Mouse (Mus musculus): ENCODE measurements around the gene Rinl. TPM values are rescaled to one million over a fixed set of nuclear protein-coding genes. Genes with fewer than 3 reads are reported as not detected.

The Rinl gene
- polyA plus RNA-seq, 1 experiment from 2014 or later, result 2.7 TPM

GRCm38 (mm10) chr7:28817957-28818356 lies 29.2 kb downstream of the Rinl start:
- Histone ChIP-seq H3K4me2 (replicated peaks) (0 out of 2 replicates have a peak overlapping the region, but pooled peaks have one; percentile 5), H3K36me3 (replicated peaks; ENCODE audit: control insufficient read depth, insufficient read depth) (peaks cover 100% of the 10 kb centered on the region), H3K9me3 (ENCODE audit: control insufficient read depth, low read length) (no peaks in the 10 kb centered on the region), H3K9ac (no peak overlapping the region), H3K27ac (no peak overlapping the region), H3K4me3 (replicated peaks; ENCODE audit: low read length) (no peak overlapping the region), H3K27me3 (ENCODE audit: control insufficient read depth, insufficient read depth, low read length) (no peaks in the 10 kb centered on the region), H3K4me1 (replicated peaks; ENCODE audit: control insufficient read depth, insufficient read depth, low read length) (peaks cover 8% of the 10 kb centered on the region; the same call in 1 of the 2 replicates)
- no peak for ATAC-seq (ENCODE audit: low FRiP score)
- 89% methylated on average over 4 of the region's 4 CpGs for WGBS
- DNase-seq (ENCODE audit: low spot score), result no peak

DNA sequence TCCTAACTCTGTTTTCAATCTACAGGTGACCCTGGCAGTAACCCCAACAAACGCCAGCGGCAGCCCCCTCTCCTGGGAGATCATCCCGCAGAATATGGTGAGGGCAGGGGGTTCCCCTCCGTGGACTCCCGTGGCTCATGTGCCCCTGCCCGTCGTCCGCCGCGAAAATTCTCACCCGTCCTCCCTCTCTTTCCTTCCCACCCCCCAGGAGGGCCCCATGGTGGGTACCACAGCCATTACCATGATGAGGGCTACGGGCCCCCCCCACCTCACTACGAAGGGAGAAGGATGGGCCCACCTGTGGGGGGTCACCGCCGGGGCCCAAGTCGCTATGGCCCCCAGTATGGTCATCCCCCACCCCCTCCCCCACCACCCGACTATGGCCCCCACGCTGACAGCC lies 29.7 kb downstream of the Rinl start:
- H3K36me3 ChIP-seq (replicated peaks; ENCODE audit: control insufficient read depth, insufficient read depth), result peaks cover 100% of the 10 kb centered on the region
- H3K27ac ChIP-seq, result no peak overlapping the region
- no peak overlapping the region for H3K4me3 ChIP-seq (replicated peaks; ENCODE audit: low read length)
- no peak overlapping the region for H3K4me2 ChIP-seq (replicated peaks)
- ATAC-seq (ENCODE audit: low FRiP score) (no peak), DNase-seq (ENCODE audit: low spot score) (no peak)
- 81% methylated on average over 18 of the region's 18 CpGs for WGBS
- H3K9me3 ChIP-seq (ENCODE audit: control insufficient read depth, low read length), result no peaks in the 10 kb centered on the region
- H3K9ac ChIP-seq, result no peak overlapping the region
- no peaks in the 10 kb centered on the region for H3K27me3 ChIP-seq (ENCODE audit: control insufficient read depth, insufficient read depth, low read length)
- H3K4me1 ChIP-seq (replicated peaks; ENCODE audit: control insufficient read depth, insufficient read depth, low read length), result peaks cover 7% of the 10 kb centered on the region; the same call in 1 of the 2 replicates

- Histone ChIP-seq H3K4me2 (replicated peaks) (no peak overlapping the region), H3K4me3 (replicated peaks; ENCODE audit: low read length) (no peak overlapping the region), H3K36me3 (replicated peaks; ENCODE audit: control insufficient read depth, insufficient read depth) (peaks cover 96% of the 10 kb centered on the region), H3K27me3 (ENCODE audit: control insufficient read depth, insufficient read depth, low read length) (no peaks in the 10 kb centered on the region), H3K4me1 (replicated peaks; ENCODE audit: control insufficient read depth, insufficient read depth, low read length) (peaks cover 7% of the 10 kb centered on the region; the same call in 1 of the 2 replicates), H3K9ac (no peak overlapping the region), H3K27ac (no peak overlapping the region), H3K9me3 (ENCODE audit: control insufficient read depth, low read length) (no peaks in the 10 kb centered on the region)
- DNase-seq (ENCODE audit: low spot score) (no peak), ATAC-seq (ENCODE audit: low FRiP score) (no peak)
- WGBS, result 90% methylated on average over 4 of the region's 4 CpGs
Measured at GRCm38 (mm10) chr7:28818861-28819452, 30.2 kb downstream of the Rinl start.

DNA sequence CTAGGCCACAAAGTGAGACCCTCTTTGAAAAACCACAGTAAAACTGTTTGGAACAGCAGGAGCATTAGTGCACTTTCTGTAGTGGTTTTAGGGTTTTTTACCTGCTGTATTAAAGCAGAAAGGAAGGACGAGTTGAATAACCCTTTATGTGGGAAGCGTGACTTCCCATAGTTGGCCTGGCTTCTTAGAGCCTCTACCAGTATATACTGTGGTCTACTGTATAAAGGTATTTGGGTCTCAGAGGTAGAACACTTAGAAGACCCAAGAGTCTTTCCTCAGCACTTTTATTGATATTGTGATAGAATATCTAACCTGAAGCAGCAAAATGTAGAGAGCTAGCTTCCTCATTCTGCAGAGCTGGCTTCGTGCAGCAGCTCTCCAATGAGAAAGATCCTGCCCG lies 30.8 kb downstream of the Rinl start:
- no peak overlapping the region for H3K27ac ChIP-seq
- H3K9ac ChIP-seq, result no peak overlapping the region
- peaks cover 8% of the 10 kb centered on the region; the same call in 1 of the 2 replicates for H3K4me1 ChIP-seq (replicated peaks; ENCODE audit: control insufficient read depth, insufficient read depth, low read length)
- H3K9me3 ChIP-seq (ENCODE audit: control insufficient read depth, low read length), result no peaks in the 10 kb centered on the region
- H3K4me3 ChIP-seq (replicated peaks; ENCODE audit: low read length), result no peak overlapping the region
- no peak overlapping the region for H3K4me2 ChIP-seq (replicated peaks)
- H3K36me3 ChIP-seq (replicated peaks; ENCODE audit: control insufficient read depth, insufficient read depth), result peaks cover 90% of the 10 kb centered on the region
- H3K27me3 ChIP-seq (ENCODE audit: control insufficient read depth, insufficient read depth, low read length), result no peaks in the 10 kb centered on the region
- WGBS, result 72% methylated on average over 4 of the region's 4 CpGs
- DNase-seq (ENCODE audit: low spot score) (no peak), ATAC-seq (ENCODE audit: low FRiP score) (no peak)

- Histone ChIP-seq H3K4me2 (replicated peaks) (no peak overlapping the region), H3K9me3 (ENCODE audit: control insufficient read depth, low read length) (no peaks in the 10 kb centered on the region), H3K36me3 (replicated peaks; ENCODE audit: control insufficient read depth, insufficient read depth) (peaks cover 80% of the 10 kb centered on the region), H3K4me1 (replicated peaks; ENCODE audit: control insufficient read depth, insufficient read depth, low read length) (peaks cover 13% of the 10 kb centered on the region), H3K27me3 (ENCODE audit: control insufficient read depth, insufficient read depth, low read length) (no peaks in the 10 kb centered on the region), H3K27ac (peak overlapping the region; percentile 26; the same call in 1 of the 2 replicates), H3K4me3 (replicated peaks; ENCODE audit: low read length) (no peak overlapping the region), H3K9ac (no peak overlapping the region)
- 29% methylated on average over 12 of the region's 12 CpGs for WGBS
- DNase-seq (ENCODE audit: low spot score) (no peak), ATAC-seq (ENCODE audit: low FRiP score) (peak; percentile 10; the same call in 1 of the 2 replicates)
Measured at GRCm38 (mm10) chr7:28820358-28821260, 31.8 kb downstream of the Rinl start.

- no peaks in the 10 kb centered on the region for H3K27me3 ChIP-seq (ENCODE audit: control insufficient read depth, insufficient read depth, low read length)
- no peak overlapping the region for H3K4me2 ChIP-seq (replicated peaks)
- H3K9ac ChIP-seq, result no peak overlapping the region
- DNase-seq (ENCODE audit: low spot score) (no peak), ATAC-seq (ENCODE audit: low FRiP score) (no peak; the same call in 1 of the 2 replicates)
- H3K4me3 ChIP-seq (replicated peaks; ENCODE audit: low read length), result no peak overlapping the region
- H3K27ac ChIP-seq, result peak overlapping the region; percentile 26; the same call in 1 of the 2 replicates
- no peaks in the 10 kb centered on the region for H3K9me3 ChIP-seq (ENCODE audit: control insufficient read depth, low read length)
- H3K36me3 ChIP-seq (replicated peaks; ENCODE audit: control insufficient read depth, insufficient read depth), result peaks cover 72% of the 10 kb centered on the region
- H3K4me1 ChIP-seq (replicated peaks; ENCODE audit: control insufficient read depth, insufficient read depth, low read length), result peaks cover 19% of the 10 kb centered on the region
- WGBS, result 48% methylated on average over 10 of the region's 10 CpGs
Measured at GRCm38 (mm10) chr7:28821261-28821831, 32.6 kb downstream of the Rinl start.

GRCm38 (mm10) chr7:28822556-28822955 lies 33.8 kb downstream of the Rinl start:
- H3K27ac ChIP-seq, result no peak overlapping the region
- H3K4me3 ChIP-seq (replicated peaks; ENCODE audit: low read length), result no peak overlapping the region
- H3K4me2 ChIP-seq (replicated peaks), result no peak overlapping the region
- 59% methylated on average over 1 of the region's 1 CpGs for WGBS
- H3K9me3 ChIP-seq (ENCODE audit: control insufficient read depth, low read length), result no peaks in the 10 kb centered on the region
- peaks cover 60% of the 10 kb centered on the region for H3K36me3 ChIP-seq (replicated peaks; ENCODE audit: control insufficient read depth, insufficient read depth)
- ATAC-seq (ENCODE audit: low FRiP score) (no peak), DNase-seq (ENCODE audit: low spot score) (no peak)
- H3K27me3 ChIP-seq (ENCODE audit: control insufficient read depth, insufficient read depth, low read length), result no peaks in the 10 kb centered on the region
- no peak overlapping the region for H3K9ac ChIP-seq
- peaks cover 14% of the 10 kb centered on the region for H3K4me1 ChIP-seq (replicated peaks; ENCODE audit: control insufficient read depth, insufficient read depth, low read length)

- ATAC-seq (ENCODE audit: low FRiP score), result no peak
- peaks cover 53% of the 10 kb centered on the region for H3K36me3 ChIP-seq (replicated peaks; ENCODE audit: control insufficient read depth, insufficient read depth)
- no peaks in the 10 kb centered on the region for H3K9me3 ChIP-seq (ENCODE audit: control insufficient read depth, low read length)
- DNase-seq (ENCODE audit: low spot score), result no peak
- peaks cover 12% of the 10 kb centered on the region for H3K4me1 ChIP-seq (replicated peaks; ENCODE audit: control insufficient read depth, insufficient read depth, low read length)
- peak overlapping the region; percentile 12; the same call in 1 of the 2 replicates for H3K27ac ChIP-seq
- H3K4me2 ChIP-seq (replicated peaks), result no peak overlapping the region
- H3K9ac ChIP-seq, result no peak overlapping the region
- H3K4me3 ChIP-seq (replicated peaks; ENCODE audit: low read length), result no peak overlapping the region
- 55% methylated on average over 10 of the region's 10 CpGs for WGBS
- no peaks in the 10 kb centered on the region for H3K27me3 ChIP-seq (ENCODE audit: control insufficient read depth, insufficient read depth, low read length)
Measured at GRCm38 (mm10) chr7:28822993-28823903, 34.5 kb downstream of the Rinl start.
